Mouse (Mus musculus) heart, postnatal 0 days (tissue): ENCODE results near the gene Gm49333.

Experiments used
- CTCF ChIP-seq: IDR thresholded peaks from 2 replicates; pipeline ENCODE4 v1.5.1; 2016; ENCODE audit warnings: antibody characterized with exemption, control low read depth, low read depth
- EP300 ChIP-seq: IDR thresholded peaks from 2 replicates; pipeline ENCODE4 v1.6.1; 2016; ENCODE audit warnings: antibody characterized with exemption, low read depth

DNA sequence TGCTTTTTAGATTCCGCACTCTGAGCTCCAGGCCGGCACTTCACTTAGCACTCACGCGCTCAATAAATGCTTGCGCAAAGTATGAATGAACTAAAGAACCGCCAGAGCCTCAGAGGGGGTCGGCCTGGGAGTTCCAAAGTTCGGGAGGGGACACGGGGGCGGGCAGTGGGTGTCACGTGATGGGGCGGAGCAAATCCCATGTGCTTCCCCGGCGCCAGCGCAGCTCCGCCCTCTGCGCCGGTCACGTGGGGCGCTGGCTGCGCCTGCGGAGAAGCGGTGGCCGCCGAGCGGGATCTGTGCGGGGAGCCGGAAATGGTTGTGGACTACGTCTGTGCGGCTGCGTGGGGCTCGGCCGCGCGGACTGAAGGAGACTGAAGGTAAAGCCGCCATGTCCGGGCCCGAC, 61.1 kb downstream of the Gm49333 start:
- TF ChIP-seq CTCF = no peak
- TF ChIP-seq EP300 = no peak
